Mouse (Mus musculus): ENCODE results near the gene Hnrnpa3. TPM values are rescaled to one million over a fixed set of nuclear protein-coding genes. Genes with fewer than 3 reads are reported as not detected.

The Hnrnpa3 gene
- polyA plus RNA-seq (2014; fragmentation: Illumina TruSeq; extraction: RNeasy Lipid Tissue Mini Kit (QIAGEN cat#74804)): 3,087 TPM

DNA sequence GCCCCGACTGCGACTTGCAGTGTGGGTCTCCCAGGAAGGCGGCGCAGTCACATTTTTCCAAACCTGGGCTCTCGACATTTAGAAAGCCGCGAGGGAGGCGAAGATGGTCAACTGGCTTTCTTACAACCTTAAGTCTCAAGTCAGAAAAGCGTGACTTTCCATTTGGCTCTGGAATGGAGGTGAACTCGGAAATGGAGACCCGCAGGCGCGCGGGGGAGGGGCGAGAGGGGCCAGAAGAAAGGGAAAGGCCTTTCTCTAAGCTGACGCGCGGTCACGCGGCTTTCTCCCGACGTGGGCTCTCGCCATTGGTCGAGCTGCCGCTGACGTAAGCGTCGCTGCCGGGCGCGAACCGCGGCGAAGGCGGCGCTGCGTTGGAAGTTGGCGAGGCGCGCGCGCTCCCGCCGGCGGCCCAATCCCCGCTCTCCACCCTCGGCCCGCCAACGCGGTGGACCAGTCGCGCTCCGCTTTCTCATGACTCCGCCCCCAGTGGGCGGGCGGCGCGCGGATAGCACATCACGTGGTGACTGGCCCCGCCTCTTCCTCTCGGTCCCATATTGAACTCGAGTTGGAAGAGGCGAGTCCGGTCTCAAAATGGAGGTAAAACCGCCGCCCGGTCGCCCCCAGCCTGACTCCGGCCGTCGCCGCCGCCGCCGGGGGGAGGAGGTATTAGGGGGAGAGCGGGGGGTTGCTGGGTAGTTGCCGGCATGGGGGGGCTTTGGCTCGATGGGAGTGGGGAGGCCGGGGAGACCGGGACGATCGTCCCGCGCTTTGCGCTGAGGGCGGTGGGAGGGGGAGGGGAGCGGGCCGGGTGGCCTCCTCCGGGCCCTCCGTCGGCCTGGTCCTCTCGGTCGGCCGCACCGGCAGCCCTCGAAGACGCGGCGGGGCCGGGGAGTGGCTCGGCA lies at the start of gene Hnrnpa3:
TSS of gene Hnrnpa3 (plus strand) at position 535 of the 902 bp plus-strand sequence.

DNA sequence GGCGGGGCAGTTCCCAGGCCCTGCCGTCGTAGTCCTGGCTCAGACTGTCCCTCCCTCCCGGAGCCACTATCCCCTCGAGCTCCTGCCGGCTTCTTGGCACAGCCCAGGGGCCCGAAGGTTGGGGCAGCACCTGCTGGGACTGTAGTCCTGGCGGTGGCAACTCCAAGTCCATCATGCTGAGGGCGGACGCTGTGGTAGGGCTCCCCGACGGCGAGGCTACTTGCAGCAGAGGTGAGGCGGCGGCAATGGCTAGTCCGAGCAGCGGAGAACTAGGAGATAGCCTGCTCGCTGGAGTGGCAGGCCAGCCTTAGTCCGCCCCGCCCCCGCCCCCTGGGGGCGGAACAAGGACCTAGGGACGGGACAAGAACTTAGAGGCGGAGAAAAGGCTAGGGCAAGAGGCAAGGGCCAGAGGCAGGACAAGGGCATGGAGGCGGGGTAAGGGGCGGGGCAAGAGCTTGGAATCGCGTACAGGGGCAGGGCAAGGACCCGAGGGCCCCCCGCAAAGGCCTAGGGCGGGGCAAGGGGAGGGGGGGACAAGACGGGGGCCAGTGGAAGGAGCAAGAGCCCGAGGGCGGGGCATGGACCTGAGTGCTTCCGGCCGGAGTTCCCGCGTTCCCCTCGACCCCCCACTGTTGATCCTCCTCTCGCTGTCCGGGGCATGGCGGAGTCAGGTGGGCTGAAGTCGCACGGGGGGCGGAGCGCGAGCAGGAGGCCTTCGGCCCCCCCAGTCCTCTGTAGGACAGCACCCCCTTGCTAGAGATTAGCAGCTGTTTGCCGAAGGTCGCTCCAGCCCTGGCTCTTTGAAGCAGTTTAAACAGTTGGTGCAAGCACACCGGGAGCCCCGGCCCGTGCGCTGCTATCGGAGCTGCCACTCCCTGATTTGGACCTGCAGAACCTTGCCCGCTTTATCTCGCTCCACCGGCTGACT lies 45.4 kb downstream of the Hnrnpa3 start, which contains the start of gene Nfe2l2:
TSS of gene Nfe2l2 (minus strand) at position 408 of the 928 bp plus-strand sequence.

Other genes with a start within 250 kb of the Hnrnpa3 start
- gene Nfe2l2, start 45.4 kb downstream of the Hnrnpa3 start, polyA plus RNA-seq (2014; fragmentation: Illumina TruSeq; extraction: RNeasy Lipid Tissue Mini Kit (QIAGEN cat#74804)): 225 TPM
- 90.0 TPM for gene Agps, start 172.9 kb downstream of the Hnrnpa3 start, polyA plus RNA-seq (2014; fragmentation: Illumina TruSeq; extraction: RNeasy Lipid Tissue Mini Kit (QIAGEN cat#74804))